Mouse (Mus musculus) kidney, adult 18-20 months (tissue): ENCODE measurements at regions not wholly inside any gene's neighbourhood (a gene's known extent, or its start where the extent isn't known, plus 50 kb on each side); places are given as distances from the start of the nearest gene placed in this dataset.

ENCODE experiments used
- DNase-seq: peaks from one replicate; pipeline ENCODE4 v3.0.0; 2021

- no peak for DNase-seq
Measured at GRCm38 (mm10) chr3:36743399-36743798, 53.4 kb upstream of the Trpc3 start.

- no peak for DNase-seq
Measured at GRCm38 (mm10) chr3:36754358-36754950, 64.5 kb upstream of the Trpc3 start.

GRCm38 (mm10) chr3:36762065-36762653, 72.2 kb upstream of the Trpc3 start:
- no peak for DNase-seq

GRCm38 (mm10) chr3:36762847-36763246, 72.9 kb upstream of the Trpc3 start:
- no peak for DNase-seq

GRCm38 (mm10) chr3:36764741-36765140, 74.8 kb upstream of the Trpc3 start:
- DNase-seq: no peak

- no peak for DNase-seq
Measured at GRCm38 (mm10) chr3:36770096-36770495, 80.1 kb upstream of the Trpc3 start.

- DNase-seq: no peak
Measured at GRCm38 (mm10) chr3:36771011-36771410, 81.0 kb upstream of the Trpc3 start.

- no peak for DNase-seq
Measured at GRCm38 (mm10) chr3:36774023-36774422, 84.1 kb upstream of the Trpc3 start.

- DNase-seq: peak; percentile 8
Measured at GRCm38 (mm10) chr3:36778448-36778847, 84.5 kb upstream of the 4932438A13Rik start.

- DNase-seq: no peak
Measured at GRCm38 (mm10) chr3:36786581-36786980, 76.3 kb upstream of the 4932438A13Rik start.

GRCm38 (mm10) chr3:36790245-36790644, 72.7 kb upstream of the 4932438A13Rik start:
- no peak for DNase-seq

GRCm38 (mm10) chr3:36797025-36797424, 65.9 kb upstream of the 4932438A13Rik start:
- DNase-seq: no peak

- no peak for DNase-seq
Measured at GRCm38 (mm10) chr3:36798160-36798823, 64.6 kb upstream of the 4932438A13Rik start.

GRCm38 (mm10) chr3:36810528-36810927, 52.4 kb upstream of the 4932438A13Rik start:
- DNase-seq: no peak
